Mouse (Mus musculus) T-helper 1 cell (primary cell): ENCODE measurements at regions not wholly inside any gene's neighbourhood (a gene's known extent, or its start where the extent isn't known, plus 50 kb on each side); places are given as distances from the start of the nearest gene placed in this dataset.

ENCODE experiments used
- in situ Hi-C: fragments of 300-600 bp; cut with MboI, MseI; formaldehyde crosslinking; loops from one replicate; pipeline ENCODE4 v1.15.1; 2025; ENCODE audit warnings: high pct_unique_total_duplicates

DNA sequence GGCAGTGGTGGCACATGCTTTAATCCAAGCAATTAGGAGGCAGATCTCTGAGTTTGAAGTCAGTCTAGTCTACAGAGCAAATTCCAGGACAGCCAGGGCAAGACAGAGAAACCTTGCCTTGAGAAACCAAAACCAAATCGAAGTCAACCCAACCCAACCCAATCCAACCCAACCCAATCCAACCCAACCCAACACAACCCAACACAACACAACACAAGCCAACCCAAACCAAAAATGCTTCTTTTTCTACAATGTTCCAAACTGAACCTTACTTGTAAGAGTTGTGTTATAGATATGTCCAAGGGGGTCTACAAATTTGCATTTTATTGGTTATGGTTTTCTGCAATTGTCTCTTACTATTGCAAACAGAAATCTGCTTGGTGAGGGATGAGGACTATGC is 52.8 kb upstream of the Chodl start:
- in situ Hi-C loops, result no loop called here

DNA sequence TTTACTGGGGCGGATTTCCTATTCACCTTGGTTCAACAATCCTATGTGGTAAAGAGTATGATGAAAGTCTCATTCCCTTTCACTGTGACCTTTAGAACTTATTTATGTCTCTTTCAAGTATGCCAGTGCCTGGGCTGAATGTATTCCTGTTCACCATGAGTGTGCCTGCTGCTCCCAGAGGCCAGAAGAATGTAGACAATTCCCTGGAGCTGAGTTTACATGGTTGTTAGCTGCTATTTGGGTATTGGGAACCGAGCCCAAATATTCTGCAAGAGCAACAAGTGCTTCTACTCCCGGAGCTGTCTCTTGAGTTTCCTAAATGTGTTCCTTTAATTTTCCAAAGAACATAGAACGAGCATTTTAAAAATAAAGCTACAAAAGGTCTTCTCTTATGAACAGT is 71.7 kb upstream of the Chodl start:
- in situ Hi-C loops, result no loop called here

DNA sequence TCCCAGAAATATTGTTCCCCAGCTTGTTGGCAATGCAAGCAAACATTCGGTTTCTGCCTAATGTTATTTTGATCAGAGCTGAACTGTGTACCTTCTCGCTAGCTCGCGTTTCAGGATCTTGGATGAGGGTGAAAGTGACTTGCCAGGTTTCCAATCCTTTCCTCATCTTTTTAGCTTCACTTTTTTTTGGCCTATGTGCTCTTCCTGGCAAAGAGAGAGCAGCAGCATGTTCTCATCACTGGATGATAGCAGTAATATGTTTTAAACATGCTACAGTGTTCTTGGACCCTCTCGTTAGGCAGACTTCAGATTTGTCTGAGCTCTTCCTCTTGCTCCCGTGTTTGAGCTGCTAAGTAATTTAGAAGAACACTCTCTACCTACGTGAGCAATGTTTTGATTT is 99.8 kb upstream of the Chodl start:
- in situ Hi-C loops, result no loop called here

DNA sequence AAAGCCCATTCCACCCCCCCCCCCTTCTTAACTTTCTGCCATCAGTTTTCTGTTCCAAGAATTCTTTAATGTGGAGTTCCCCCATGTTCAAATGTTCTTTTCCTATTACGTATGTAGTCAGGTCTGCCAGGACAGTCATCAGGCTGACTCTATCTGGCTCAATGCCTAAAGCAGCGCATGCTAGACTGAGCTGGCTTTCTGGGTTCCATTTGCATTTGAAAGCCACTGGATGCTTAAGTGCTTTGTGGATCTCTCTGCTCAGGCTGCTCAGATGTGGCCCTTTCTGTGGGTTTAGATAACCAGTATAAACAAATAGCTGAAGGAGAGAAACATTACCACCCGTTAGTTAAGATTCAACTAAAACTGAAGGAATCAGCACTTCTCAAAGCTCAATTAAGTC is 103.0 kb upstream of the Chodl start:
- in situ Hi-C loops, result no loop called here

DNA sequence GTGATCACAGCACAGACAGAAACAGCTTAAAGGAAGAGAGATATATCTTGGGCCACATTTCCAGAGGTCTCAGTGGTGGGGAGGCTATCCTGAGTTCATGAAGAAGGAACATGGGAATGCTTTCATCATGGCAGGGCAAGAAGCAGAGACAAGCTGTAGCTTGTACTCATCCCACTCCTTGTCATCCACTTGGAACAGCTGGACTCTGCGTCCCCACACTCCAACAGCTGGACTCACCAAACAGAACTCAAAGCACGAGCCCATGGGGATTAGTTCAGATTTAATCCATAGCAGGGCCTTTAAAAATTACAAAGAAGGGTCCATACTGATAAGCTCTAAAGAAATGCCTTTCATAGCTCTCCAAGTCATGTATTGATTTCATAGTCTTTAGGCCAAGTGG is 140.7 kb upstream of the Chodl start:
- in situ Hi-C loops, result no loop called here

DNA sequence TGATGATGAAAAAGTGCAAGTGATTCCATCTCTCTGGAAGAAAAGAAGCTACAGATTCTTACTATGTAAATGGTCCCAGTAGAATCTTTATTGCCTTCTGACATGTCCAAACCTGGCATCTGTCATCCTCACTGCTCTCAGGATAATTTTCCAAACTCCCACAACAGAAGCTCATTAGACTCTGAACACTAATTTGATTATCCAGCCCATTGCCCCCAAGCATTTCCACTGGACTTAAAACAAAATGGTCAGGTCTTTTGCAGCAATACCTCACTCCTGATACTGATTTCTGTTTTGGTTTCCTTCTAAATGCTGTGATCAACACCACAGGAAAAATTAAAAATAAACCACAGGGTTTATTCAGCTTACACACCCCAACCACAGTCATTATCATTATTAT is 171.5 kb upstream of the Chodl start:
- in situ Hi-C loops, result no loop called here

DNA sequence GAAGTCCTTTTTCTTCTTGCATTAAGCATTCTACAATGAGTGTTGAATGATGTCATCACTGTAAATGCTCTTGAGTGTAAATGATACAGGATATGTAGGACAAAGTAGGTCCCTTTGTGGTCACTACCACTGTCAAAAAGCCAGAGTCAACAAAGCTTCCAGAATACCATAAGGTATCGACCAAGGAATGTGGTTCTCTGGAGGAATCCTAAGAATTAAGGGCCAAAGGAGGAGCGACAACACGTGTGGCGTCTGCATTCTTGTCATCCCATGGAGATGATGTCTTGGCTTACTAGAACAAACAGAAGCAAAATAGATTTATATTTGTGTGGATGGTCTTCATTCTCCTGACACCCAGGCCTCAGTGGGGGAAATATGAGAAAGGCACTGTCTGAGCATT is 161.4 kb upstream of the D16Ertd472e start:
- in situ Hi-C loops, result no loop called here

DNA sequence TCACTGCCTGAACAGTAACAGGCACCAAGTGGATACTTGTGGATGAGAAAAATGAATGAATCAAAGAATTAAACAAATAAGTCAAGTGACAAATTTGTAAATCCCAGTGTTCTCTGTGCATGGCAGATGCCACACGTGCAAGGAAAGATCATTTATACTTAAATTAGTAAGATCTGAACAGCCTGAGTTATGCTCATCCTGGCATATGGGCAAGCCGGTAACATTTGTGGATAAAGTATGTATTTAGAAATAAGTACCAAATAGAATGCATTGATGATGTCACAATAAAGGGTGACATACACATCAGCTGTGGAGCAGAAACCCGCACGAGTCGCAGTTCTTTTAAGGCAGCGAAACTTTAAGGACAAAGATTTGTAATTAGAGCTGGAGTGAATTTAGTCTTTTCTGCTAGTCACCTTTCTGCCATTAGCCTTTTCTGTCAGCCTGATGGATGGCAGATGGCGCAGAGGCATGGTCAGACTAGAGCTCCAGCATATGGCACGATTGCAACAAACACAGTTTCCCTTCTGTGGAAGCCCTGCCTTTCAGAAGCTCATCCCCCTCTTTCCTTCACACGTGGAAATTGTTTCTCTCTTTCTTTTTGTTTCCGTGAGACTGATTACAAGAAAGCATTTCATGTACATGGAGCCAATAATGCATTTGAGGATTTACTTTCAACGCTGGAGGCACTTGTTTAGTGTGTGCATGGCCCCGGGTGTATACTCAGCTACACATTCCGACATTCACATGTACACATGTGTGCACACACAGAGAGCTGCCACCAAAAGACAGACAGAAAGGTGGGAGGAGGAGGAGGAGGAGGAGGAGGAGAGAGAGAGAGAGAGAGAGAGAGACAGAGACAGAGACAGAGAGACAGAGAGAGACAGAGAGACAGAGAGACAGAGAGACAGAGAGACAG is 154.3 kb upstream of the D16Ertd472e start:
- in situ Hi-C loops, result no loop called here

DNA sequence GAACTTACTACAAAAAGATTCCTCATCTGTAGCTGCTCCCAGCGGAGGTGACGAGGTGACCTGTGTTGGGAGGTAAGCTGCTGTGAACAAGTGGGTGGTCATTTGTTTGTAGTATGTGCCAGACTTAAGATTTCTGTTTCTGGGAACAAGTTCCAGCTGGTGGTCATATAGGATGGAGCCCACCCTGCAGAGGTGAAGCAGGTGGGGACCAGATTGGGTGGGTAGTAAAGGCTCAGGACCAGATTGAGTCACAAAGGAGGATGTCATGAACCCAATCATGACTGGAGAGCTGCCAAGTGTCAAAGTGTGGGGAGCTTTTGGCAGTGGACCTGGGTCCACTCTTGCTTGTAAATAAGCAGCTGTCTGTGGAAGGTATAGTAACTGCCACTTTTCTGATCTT is 149.0 kb upstream of the D16Ertd472e start:
- in situ Hi-C loops, result no loop called here

- in situ Hi-C loops, result no loop called here
These were observed 133.4 kb upstream of the D16Ertd472e start for GRCm38 (mm10) chr16:78709943-78710342.

DNA sequence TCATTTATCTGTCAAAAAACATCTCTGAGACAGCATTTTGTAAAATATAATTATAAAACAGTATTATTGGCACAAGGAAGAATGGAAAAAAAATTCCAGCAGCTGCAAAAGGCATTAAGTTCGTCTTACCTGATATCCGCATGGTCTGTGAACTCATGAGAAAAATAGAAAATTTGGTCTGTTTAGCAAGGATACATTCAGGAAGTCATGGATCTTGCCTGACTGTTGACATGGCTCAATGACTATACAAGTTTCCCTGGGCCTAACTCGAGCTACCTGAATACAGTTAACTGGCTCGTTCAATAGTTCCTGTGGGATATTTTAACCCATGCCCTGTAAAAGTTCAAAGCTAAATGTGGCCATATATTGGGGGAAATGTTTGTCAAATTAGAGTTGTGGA is 131.1 kb upstream of the D16Ertd472e start:
- in situ Hi-C loops, result no loop called here

GRCm38 (mm10) chr16:78707165-78707564 is 130.7 kb upstream of the D16Ertd472e start:
- in situ Hi-C loops, result no loop called here

DNA sequence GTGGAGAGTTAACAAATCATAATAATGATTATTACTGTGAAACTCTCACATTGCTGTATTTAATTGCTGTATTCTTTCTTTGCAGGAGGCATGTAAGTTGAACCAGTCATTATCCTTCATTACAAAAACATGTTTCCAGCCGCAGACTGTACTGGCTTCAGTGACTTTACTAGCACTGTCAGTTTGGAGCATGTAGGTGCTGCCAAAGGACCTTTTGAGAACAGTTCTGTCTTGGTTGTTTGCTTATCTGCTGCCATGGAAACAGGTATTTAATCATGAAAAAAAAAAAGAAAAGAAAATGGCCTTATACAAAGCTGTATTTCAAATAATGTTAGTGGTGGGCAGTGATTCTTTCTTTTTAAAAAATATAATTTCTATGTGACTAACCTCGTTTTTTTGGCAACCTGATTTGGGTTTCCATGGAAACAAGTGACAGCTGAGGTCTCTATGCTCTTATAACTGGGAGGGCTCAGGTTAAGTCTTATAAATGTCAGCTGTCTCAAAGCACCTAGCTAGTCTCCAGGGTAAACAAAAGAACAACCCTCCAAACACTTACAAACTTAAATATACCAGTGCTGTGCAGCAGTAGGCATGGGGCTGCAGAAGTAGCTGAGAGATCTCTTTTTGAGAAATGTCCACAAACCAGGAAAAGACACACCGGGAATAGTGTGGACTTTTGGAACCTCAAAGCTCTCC is 121.2 kb upstream of the D16Ertd472e start:
- in situ Hi-C loops, result no loop called here

- in situ Hi-C loops, result no loop called here
These were observed 111.7 kb upstream of the D16Ertd472e start for GRCm38 (mm10) chr16:78688251-78688650.

GRCm38 (mm10) chr16:78685160-78685559 is 108.7 kb upstream of the D16Ertd472e start:
- in situ Hi-C loops, result no loop called here

DNA sequence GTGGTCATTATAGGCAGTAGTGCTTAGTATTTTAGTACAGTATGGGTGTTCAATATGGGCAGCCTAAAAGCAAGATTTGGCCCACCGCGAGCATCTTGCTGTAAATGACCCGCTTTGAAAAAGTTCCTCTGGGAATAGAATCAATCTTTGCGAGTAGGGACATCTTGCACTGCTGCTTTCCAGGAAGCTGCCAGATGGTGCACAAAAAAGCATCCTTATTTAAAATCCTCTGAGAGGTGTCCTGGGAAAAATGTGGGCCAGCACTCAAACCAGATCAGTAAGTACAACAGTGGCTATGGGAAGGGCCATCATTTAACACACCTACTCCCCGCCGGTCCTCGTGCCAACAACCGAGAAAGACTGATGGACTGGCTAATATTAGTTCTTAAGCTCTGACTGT is 107.5 kb upstream of the D16Ertd472e start:
- in situ Hi-C loops, result no loop called here

DNA sequence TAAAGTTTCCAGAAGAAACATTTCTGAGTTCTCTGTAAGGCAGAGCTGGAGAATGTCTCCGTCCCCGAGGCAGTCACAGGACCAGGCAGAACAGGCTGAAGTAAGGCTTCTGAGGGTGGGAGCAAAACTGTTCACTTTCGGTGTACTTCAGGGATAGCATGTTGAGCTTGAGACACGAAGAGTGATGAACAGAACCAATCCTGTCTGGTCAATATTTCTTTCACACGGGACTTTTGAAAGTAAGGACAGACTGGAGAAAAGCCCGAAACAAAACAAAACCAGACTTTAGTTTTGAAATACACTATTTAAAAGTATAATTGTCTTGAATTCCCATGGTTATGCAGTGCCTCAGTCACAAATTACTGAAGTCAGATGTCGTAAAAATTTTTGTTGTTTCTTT is 84.6 kb upstream of the D16Ertd472e start:
- in situ Hi-C loops, result loop anchor here (25.0 kb wide), 1 partner anchor 1299 kb away; no protein-coding TSS in a partner anchor

DNA sequence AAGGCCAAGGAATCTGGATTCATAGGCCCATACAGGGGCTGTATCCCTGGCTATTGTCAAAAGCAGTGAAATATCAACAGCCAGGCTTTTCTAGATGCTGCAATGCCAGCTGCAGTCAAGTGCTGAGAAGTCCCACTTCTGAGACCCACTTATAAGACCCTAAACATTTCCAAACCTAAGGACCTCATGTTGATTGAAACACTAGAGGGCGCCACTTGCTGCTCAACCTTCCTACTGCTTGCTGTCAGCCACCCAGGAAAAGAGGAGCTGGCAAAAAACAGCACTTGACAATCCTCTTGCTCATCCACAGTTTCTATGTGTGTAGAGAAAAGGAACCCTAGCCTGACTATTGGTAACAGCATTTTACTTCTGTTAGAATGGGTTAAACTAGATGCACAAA is 68.2 kb upstream of the D16Ertd472e start:
- in situ Hi-C loops, result no loop called here

GRCm38 (mm10) chr16:78641717-78642116 is 65.2 kb upstream of the D16Ertd472e start:
- in situ Hi-C loops, result no loop called here

DNA sequence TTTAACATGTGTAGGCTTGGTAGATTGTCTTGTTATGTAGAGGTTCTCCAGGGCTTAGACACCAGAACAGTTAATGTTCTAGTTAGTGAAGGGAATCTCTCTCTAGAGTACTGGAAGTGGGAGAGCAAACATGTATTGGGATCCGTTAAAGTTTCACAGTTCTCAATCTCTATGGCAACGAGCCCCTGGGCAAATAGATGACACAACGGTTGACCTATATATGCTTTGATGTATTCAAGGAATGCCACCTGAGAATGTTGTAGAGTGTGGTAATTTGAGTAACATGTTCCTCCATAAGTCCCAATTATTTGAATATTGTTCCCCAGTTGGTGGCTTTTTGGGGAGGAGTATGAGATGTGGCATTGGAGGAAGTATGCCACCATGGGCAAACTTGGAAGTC is 64.7 kb upstream of the D16Ertd472e start:
- in situ Hi-C loops, result no loop called here

DNA sequence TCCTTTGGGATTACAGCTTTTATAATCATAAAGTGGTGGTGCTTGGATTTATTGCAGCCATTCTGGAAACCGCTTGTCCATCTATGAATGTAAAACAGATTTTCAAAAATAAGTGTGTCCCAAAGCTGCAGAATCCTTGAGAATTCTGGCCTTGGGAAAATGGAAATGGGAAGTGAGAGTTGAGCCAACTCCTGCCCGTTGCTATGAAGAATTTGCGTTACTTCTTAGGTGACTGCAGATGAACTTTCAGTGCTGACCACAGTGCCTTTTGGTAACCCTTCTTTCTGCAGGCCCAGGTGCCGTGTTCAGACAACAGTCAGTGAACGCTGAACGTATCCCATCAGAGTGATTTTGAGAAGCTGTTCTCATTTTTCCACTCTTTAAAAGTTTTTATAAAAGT is 60.9 kb upstream of the D16Ertd472e start:
- in situ Hi-C loops, result loop anchor here (5.0 kb wide), 1 partner anchor 185 kb away; no protein-coding TSS in a partner anchor

- in situ Hi-C loops, result loop anchor here (5.0 kb wide), 1 partner anchor 185 kb away; no protein-coding TSS in a partner anchor
These were observed 60.5 kb upstream of the D16Ertd472e start for GRCm38 (mm10) chr16:78637015-78637414.

DNA sequence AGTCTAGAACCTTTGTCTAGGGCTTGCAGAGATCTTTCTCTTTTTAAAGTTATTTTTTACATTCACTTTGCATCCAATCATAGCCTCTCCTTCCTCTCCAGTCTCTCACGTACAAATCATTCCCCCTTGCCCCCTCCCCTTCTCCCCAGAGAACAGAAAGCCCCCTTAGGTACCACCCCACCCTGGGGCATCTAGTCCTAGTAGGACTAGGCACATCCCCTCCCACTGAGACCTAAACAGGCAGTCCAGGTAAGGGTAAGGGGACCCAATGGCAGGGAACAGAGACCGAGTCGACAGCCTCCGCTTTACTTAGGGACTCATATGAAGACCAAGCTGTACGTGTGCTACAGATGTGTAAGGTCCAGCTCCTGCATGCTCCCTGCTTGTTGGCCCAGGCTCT is 59.3 kb upstream of the D16Ertd472e start:
- in situ Hi-C loops, result loop anchor here (5.0 kb wide), 1 partner anchor 183 kb away; no protein-coding TSS in a partner anchor
